Mouse (Mus musculus): ENCODE data around the gene Olfr1301.

DNA sequence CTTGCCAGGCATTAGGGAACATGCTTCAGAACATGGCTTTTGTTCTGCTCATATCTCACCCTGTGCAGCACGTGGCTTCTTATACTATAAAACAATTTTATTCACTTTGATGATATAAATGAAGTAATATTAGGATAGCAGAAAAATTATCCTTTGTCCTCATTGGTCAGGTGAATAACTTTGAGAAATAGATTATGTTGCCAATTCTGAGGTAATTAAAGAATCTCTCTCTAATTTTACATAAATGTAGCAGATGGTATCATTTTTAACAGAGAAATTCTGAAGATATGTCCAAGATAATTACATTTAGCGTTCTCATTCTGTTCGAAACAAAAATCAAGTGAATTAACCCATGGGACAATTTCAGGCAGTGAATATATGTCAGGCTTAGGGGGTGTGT lies at the start of gene Olfr1301:
- no peak for TF ChIP-seq CTCF (IDR thresholded peaks at IDR 0.05; ENCODE audit: insufficient read depth, low read depth, low read length)
- no peak for TF ChIP-seq POLR2A (IDR thresholded peaks at IDR 0.05; ENCODE audit: insufficient read depth, low read depth, low read length)

All from olfactory bulb, adult 2 months (tissue).